Mouse (Mus musculus): ENCODE measurements around the gene L3mbtl3. TPM values are rescaled to one million over a fixed set of nuclear protein-coding genes. Genes with fewer than 3 reads are reported as not detected.
A peak's percentile ranks its signal among the peaks of the same experiment; 100 is the strongest.

Gene L3mbtl3
- total RNA-seq (2014; rRNA removed) (54.2 and 56.5 TPM in 2 replicates), polyA plus RNA-seq (2015; fragmentation: Nextera tagmentation; extraction: Ambion mirVana) (15.0 and 19.2 TPM in 2 replicates)

DNA sequence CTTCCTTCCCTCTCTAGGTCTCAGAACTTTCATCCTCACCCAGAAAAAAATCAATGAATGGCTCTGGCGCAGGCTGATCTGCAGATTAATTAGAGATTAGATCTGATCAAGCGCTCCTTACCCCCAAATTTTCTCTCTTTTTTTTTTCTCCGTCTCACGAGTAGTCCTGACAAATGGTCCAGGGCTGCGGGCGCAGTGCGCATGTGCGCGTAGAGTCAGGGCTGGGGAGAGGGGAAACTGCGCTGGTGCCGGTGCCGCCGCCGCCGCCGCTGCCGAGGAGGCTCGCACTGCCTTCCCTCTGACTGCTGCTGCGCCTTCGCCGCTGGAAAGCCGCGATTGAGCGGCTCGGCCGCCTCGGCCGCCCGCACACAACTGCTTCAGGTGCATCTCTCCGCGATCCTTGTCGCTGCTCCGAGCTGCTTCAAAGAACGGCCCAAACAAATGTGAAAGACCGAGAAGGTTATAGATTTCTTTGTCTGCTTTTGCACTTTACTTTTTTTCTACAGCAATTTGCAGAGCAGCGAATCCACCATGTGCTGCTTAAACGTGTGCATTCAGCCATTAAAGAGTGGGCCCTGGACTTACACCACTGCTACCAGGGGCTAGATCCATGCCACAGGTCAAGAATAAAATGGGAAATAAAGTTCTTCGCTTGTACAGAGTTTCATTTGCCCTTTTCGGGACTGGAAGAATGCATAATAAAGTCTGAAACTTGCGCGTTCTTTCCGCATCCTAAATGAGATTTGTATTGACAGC is at the start of gene L3mbtl3:
Gene L3mbtl3, minus strand, starts transcription at position 182 of the 756 bp plus-strand sequence.
- H3K27ac ChIP-seq (ENCODE audit: low read depth, low read length) = peak within 1 kb of the TSS; percentile 85
- 3% methylated on average over 42 of the region's 42 CpGs for WGBS
- no peak for TF ChIP-seq CTCF (IDR thresholded peaks at IDR 0.05; ENCODE audit: low read depth)
- peak within 1 kb of the TSS; percentile 77 for H3K9ac ChIP-seq
- no peaks in the 10 kb centered on the region for H3K27me3 ChIP-seq (ENCODE audit: insufficient read depth, low read length)
- peak within 1 kb of the TSS; percentile 98 for H3K4me2 ChIP-seq (ENCODE audit: low read depth)
- peak; percentile 93 for DNase-seq
- H3K4me3 ChIP-seq (ENCODE audit: low read depth, low read length) = peak within 1 kb of the TSS; percentile 85
- no peaks in the 10 kb centered on the region for H3K36me3 ChIP-seq (ENCODE audit: insufficient read depth)
- peak; percentile 88 for ATAC-seq
- H3K4me1 ChIP-seq (ENCODE audit: insufficient read depth) = 0 out of 2 replicates have a peak, but pooled peaks cover 8% of the 10 kb centered on the region
- H3K9me3 ChIP-seq (ENCODE audit: low read length) = no peaks in the 10 kb centered on the region

DNA sequence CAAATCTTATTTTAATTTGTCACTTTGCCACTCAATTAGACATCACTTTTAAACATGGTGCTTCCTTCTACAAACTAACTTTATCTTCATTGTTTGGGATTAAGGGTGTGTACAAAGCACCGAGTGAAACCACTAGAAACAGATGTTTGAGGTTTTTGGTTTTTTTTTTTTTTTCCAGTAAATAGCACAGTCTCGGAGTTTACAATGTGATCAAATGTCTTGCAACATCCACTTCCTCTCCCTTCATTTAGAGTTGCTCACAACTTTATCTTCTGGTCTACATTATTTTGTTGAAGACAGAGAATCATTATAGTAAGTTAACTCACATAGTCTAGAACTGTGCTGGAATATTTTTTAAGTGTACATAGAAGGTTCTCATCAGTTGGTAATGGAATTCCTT is 45.4 kb upstream of the L3mbtl3 start:
- Histone ChIP-seq H3K4me3 (ENCODE audit: low read depth, low read length) (no peak overlapping the region), H3K4me1 (ENCODE audit: insufficient read depth) (no peaks in the 10 kb centered on the region), H3K4me2 (ENCODE audit: low read depth) (no peak overlapping the region), H3K27me3 (ENCODE audit: insufficient read depth, low read length) (no peaks in the 10 kb centered on the region), H3K27ac (ENCODE audit: low read depth, low read length) (no peak overlapping the region), H3K9ac (no peak overlapping the region), H3K9me3 (ENCODE audit: low read length) (no peaks in the 10 kb centered on the region), H3K36me3 (ENCODE audit: insufficient read depth) (no peaks in the 10 kb centered on the region)
- 75% methylated on average over 2 of the region's 2 CpGs for WGBS
- no peak for DNase-seq
- TF ChIP-seq CTCF (IDR thresholded peaks at IDR 0.05; ENCODE audit: low read depth) = no peak
- ATAC-seq = no peak

DNA sequence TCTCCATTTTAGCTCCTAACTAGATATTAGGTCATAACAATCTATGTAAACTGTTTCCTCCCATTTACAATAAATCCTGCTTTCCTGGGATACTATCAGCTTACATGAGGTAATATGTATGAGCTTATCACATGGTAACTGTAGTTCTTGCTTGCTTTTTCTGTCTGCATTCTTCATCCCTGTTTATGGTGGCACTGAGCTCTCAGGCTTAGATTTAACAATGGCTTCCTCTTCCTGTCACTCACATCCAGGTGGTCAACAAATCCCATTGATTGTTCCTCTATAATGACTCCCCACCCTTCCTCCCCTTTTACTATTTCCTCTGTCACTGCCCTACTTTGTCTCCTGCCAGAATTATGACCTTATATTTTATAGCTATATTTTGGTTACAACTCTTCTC is 12.9 kb upstream of the L3mbtl3 start:
- Histone ChIP-seq H3K4me2 (ENCODE audit: low read depth) (no peak overlapping the region), H3K4me1 (ENCODE audit: insufficient read depth) (no peaks in the 10 kb centered on the region), H3K9ac (no peak overlapping the region), H3K9me3 (ENCODE audit: low read length) (no peaks in the 10 kb centered on the region), H3K36me3 (ENCODE audit: insufficient read depth) (no peaks in the 10 kb centered on the region), H3K4me3 (ENCODE audit: low read depth, low read length) (no peak overlapping the region), H3K27me3 (ENCODE audit: insufficient read depth, low read length) (no peaks in the 10 kb centered on the region), H3K27ac (ENCODE audit: low read depth, low read length) (no peak overlapping the region)
- TF ChIP-seq CTCF (IDR thresholded peaks at IDR 0.05; ENCODE audit: low read depth) = no peak
- DNase-seq (no peak), ATAC-seq (no peak)

DNA sequence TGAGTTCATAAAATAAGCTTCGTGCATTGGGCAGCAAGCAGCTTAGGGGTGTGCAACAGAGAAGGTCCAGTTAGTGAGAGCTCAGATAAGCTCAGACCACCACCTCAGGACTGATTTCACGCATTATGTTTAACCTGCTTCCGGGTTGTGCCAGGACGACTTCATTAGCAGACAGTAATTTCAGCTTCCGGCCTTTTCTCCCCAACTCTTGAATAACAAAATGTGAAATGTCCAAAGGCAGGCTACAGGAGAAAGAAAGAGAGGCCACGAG is 1.5 kb upstream of the L3mbtl3 start:
- DNase-seq (no peak), ATAC-seq (no peak)
- no peak for TF ChIP-seq CTCF (IDR thresholded peaks at IDR 0.05; ENCODE audit: low read depth)
- Histone ChIP-seq H3K9ac (no peak overlapping the region), H3K4me1 (ENCODE audit: insufficient read depth) (0 out of 2 replicates have a peak, but pooled peaks cover 8% of the 10 kb centered on the region), H3K4me3 (ENCODE audit: low read depth, low read length) (no peak overlapping the region), H3K27ac (ENCODE audit: low read depth, low read length) (no peak overlapping the region), H3K36me3 (ENCODE audit: insufficient read depth) (no peaks in the 10 kb centered on the region), H3K4me2 (ENCODE audit: low read depth) (no peak overlapping the region), H3K9me3 (ENCODE audit: low read length) (no peaks in the 10 kb centered on the region), H3K27me3 (ENCODE audit: insufficient read depth, low read length) (no peaks in the 10 kb centered on the region)
- 80% methylated on average over 6 of the region's 6 CpGs for WGBS

DNA sequence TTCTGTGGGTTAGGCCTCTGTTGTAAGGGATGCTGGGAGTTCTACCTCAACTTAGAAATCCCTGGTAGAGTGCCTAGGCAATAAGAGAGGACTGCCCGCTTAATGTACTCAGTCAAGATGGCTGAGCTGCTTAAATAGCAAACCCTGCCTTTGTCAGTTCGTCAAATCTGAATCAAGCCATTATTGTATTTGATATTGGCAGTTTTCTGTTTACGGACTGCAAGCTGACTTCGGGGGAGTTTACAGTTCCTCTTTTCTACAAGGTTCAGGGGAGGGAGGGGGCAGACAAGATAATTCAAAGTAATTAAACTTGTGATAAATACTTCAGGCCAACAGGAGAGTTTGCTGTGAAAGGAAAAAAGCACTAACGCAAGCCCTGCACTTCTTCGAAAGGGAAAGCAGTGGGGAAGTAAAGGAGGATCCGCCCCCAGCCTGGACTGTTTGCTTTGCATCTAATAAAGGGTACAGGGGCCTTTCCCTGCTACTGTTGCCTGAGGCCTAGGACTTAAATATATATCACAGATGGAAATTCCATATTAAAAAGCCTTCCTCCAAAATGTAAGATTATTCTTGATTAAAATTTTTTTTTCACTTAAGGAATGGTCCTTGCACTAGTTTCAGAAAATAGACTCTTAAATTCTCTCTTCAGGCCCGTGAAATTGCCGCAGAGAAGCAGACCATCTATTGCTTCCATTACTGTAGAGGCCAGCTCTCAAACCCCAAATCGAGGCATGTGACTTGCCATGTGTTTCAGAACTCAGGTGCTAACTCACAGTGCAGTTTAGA is 968 bp upstream of the L3mbtl3 start:
- 0 out of 2 replicates have a peak overlapping the region, but pooled peaks have one; percentile 77 for H3K9ac ChIP-seq
- 32% methylated on average over 10 of the region's 10 CpGs for WGBS
- H3K9me3 ChIP-seq (ENCODE audit: low read length) = no peaks in the 10 kb centered on the region
- H3K4me2 ChIP-seq (ENCODE audit: low read depth) = peak overlapping the region; percentile 98
- 0 out of 2 replicates have a peak, but pooled peaks cover 8% of the 10 kb centered on the region for H3K4me1 ChIP-seq (ENCODE audit: insufficient read depth)
- no peaks in the 10 kb centered on the region for H3K36me3 ChIP-seq (ENCODE audit: insufficient read depth)
- ATAC-seq (no peak), DNase-seq (no peak)
- H3K27ac ChIP-seq (ENCODE audit: low read depth, low read length) = no peak overlapping the region
- H3K27me3 ChIP-seq (ENCODE audit: insufficient read depth, low read length) = no peaks in the 10 kb centered on the region
- TF ChIP-seq CTCF (IDR thresholded peaks at IDR 0.05; ENCODE audit: low read depth) = no peak
- H3K4me3 ChIP-seq (ENCODE audit: low read depth, low read length) = peak overlapping the region; percentile 85

DNA sequence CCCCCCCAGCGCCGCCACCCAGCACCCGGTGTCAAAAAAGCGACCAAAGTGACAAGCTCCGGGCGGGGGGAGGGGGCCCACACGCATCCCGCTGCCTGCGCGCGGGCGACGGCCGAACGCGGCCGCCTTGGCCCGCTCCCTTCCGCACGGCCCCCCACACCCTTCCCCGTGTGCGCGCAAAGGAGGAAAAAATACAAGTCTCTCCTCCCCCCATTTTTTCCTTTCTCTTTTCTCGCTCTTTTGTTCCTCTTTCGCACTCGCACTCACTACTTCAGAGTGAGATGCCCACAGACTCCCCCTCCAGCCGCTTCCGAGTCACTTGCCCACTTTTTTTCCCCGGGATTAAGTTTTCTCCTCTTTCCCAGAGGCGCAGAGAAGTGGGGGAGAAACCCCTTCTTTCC is 420 bp downstream of the L3mbtl3 start:
- Histone ChIP-seq H3K9ac (peak overlapping the region; percentile 77), H3K4me2 (ENCODE audit: low read depth) (peak overlapping the region; percentile 98), H3K9me3 (ENCODE audit: low read length) (no peaks in the 10 kb centered on the region), H3K4me3 (ENCODE audit: low read depth, low read length) (peak overlapping the region; percentile 85), H3K36me3 (ENCODE audit: insufficient read depth) (no peaks in the 10 kb centered on the region), H3K27ac (ENCODE audit: low read depth, low read length) (peak overlapping the region; percentile 85), H3K4me1 (ENCODE audit: insufficient read depth) (0 out of 2 replicates have a peak, but pooled peaks cover 8% of the 10 kb centered on the region), H3K27me3 (ENCODE audit: insufficient read depth, low read length) (no peaks in the 10 kb centered on the region)
- under 1% methylated on average over 9 of the region's 30 CpGs for WGBS
- DNase-seq (no peak), ATAC-seq (peak; percentile 47)
- TF ChIP-seq CTCF (IDR thresholded peaks at IDR 0.05; ENCODE audit: low read depth) = no peak
